Mouse (Mus musculus) kidney, postnatal 0 days (tissue): ENCODE measurements around the gene Mfsd11. TPM values are rescaled to one million over a fixed set of nuclear protein-coding genes. Genes with fewer than 3 reads are reported as not detected.

Experiments
- ATAC-seq: fragments of 200-750 bp; cut with Nextera tagmentation; replicated peaks from 2 replicates; pipeline ENCODE4 v1.8.0; 2017; ENCODE audit warnings: low read depth, moderate number of reproducible peaks, moderate TSS enrichment, moderate library complexity; ENCODE audit not compliant: low FRiP score
- DNase-seq: peaks from one replicate; pipeline ENCODE4 v3.0.0-alpha.2; 2016; ENCODE audit warnings: low spot score
- H3K27ac ChIP-seq: fragments of 300-500 bp; sonication (generic); 2 replicates; pipeline ENCODE4 v1.5.1; 2014; ENCODE audit warnings: mild to moderate bottlenecking
- H3K27me3 ChIP-seq: fragments of 300-500 bp; sonication (generic); 2 replicates; pipeline ENCODE4 v1.6.1; 2014; ENCODE audit warnings: low read length, mixed read lengths; ENCODE audit not compliant: insufficient read depth
- H3K36me3 ChIP-seq: fragments of 300-500 bp; sonication (generic); 2 replicates; pipeline ENCODE4 v1.6.1; 2014; ENCODE audit warnings: low read length, mixed read lengths; ENCODE audit not compliant: insufficient read depth
- H3K4me1 ChIP-seq: fragments of 300-500 bp; sonication (generic); replicated peaks from 2 replicates; pipeline ENCODE4 v1.6.1; 2014; ENCODE audit warnings: antibody characterized with exemption, low read length, mixed read lengths; ENCODE audit not compliant: insufficient read depth
- H3K4me2 ChIP-seq: fragments of 300-500 bp; sonication (generic); 2 replicates; pipeline ENCODE4 v1.6.1; 2014; ENCODE audit warnings: mild to moderate bottlenecking, low read length, moderate library complexity, mixed read lengths
- H3K4me3 ChIP-seq: fragments of 300-500 bp; sonication (generic); replicated peaks from 2 replicates; pipeline ENCODE4 v1.5.1; 2014; ENCODE audit warnings: low read depth, low read length
- H3K9ac ChIP-seq: fragments of 300-500 bp; sonication (generic); 2 replicates; pipeline ENCODE4 v1.6.1; 2014; ENCODE audit warnings: low read depth, low read length
- H3K9me3 ChIP-seq: fragments of 300-500 bp; sonication (generic); replicated peaks from 2 replicates; pipeline ENCODE4 v1.6.1; 2016; ENCODE audit warnings: low read length, inconsistent platforms, mixed read lengths
- CTCF ChIP-seq: IDR thresholded peaks from 2 replicates; pipeline ENCODE4 v1.5.1; 2016; ENCODE audit warnings: antibody characterized with exemption, low read depth, mild to moderate bottlenecking, moderate library complexity
- WGBS: fragments of 180-500 bp; shearing (Covaris S2); extraction: QIAGEN DNeasy Blood & Tissue Kit; methylation state at CpG from one replicate; pipeline ENCODE4 v1.1.7; 2014; 5-methylcytosine and 5-hydroxymethylcytosine counted together
- polyA plus RNA-seq: library from polyadenylated mRNA; unstranded; fragments of >200 nt; fragmentation: Nextera tagmentation; extraction: Ambion mirVana; gene quantifications from 2 replicates; pipeline ENCODE4 v1.2.1, GENCODE M21; 2015

The Mfsd11 gene
- polyA plus RNA-seq, 1 experiment from 2014 or later = 48.4 TPM

DNA sequence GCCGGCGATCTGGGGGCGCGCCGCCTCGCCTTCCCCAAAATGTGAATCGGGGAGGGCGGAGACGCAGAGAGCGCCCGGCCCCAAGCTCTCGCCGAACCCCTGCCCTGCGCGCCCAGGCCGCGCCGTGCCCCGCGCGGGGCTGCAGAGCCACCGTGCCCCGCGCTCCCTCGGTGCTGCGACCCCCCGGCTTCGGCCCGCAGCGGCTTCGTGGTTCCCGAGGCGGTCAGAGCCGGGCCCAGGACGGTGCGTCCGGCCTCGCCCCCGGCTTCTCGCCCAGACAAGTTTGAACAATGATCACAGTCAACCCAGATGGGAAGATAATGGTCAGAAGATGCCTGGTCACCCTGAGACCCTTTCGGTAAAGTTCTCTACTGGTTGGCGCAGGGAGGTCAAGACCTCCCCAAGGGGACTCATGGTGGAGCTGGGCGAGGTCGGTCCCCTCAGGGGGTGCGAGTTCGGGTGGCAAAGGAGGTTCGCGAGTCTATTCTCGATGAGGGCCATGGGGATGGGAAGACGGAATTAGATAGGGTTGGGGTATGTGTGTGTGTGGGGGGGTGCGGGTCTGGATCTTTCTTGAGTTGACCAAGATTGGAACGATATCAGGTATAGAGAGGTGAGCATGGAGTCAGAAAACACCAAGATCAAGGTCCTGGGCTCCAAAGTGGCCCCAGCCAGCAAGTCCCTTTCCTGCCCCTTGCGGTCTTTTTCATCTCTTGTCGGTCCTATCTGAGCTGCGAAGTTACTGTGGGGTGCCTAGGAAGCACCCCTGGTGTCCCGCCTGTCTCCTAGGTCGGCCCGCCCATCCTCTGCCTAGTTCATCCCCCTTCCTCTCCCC is 67.2 kb downstream of the Mfsd11 start:
- Histone ChIP-seq H3K9ac (peak overlapping the region; percentile 35; the same call in 1 of the 2 replicates), H3K36me3 (no peaks in the 10 kb centered on the region), H3K4me1 (peaks cover 10% of the 10 kb centered on the region), H3K27me3 (peaks cover 53% of the 10 kb centered on the region), H3K4me3 (peak overlapping the region; percentile 50), H3K9me3 (no peaks in the 10 kb centered on the region), H3K4me2 (peak overlapping the region; percentile 91), H3K27ac (no peak overlapping the region)
- ATAC-seq (no peak), DNase-seq (no peak)
- 3% methylated on average over 51 of the region's 58 CpGs for WGBS
- no peak for TF ChIP-seq CTCF

DNA sequence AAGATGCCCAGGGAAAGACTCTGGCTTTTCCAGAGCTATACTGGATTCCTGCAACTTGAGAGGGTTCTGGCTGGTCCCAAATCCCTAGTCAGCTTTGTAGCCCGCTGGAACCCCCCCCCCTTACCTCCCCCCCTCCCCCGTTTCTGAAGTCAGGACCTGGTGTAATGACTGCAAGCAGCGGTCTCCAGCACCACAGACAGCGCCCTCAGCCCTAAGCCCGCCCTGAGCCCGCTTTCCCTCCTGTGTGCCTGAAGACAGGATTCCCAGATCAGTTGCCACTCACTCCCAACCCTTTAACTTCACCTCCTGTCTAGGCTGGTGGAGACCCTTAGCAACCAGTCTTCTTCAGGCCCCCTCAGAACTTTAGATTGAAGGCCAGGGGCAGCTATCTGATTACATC is 68.5 kb downstream of the Mfsd11 start:
- Histone ChIP-seq H3K36me3 (no peaks in the 10 kb centered on the region), H3K4me2 (no peak overlapping the region), H3K27me3 (peaks cover 51% of the 10 kb centered on the region), H3K9me3 (no peaks in the 10 kb centered on the region), H3K4me1 (peaks cover 10% of the 10 kb centered on the region), H3K9ac (no peak overlapping the region), H3K27ac (no peak overlapping the region), H3K4me3 (no peak overlapping the region)
- peak; percentile 71 for DNase-seq
- ATAC-seq = no peak
- no peak for TF ChIP-seq CTCF
- WGBS = 1% methylated on average over 6 of the region's 6 CpGs

DNA sequence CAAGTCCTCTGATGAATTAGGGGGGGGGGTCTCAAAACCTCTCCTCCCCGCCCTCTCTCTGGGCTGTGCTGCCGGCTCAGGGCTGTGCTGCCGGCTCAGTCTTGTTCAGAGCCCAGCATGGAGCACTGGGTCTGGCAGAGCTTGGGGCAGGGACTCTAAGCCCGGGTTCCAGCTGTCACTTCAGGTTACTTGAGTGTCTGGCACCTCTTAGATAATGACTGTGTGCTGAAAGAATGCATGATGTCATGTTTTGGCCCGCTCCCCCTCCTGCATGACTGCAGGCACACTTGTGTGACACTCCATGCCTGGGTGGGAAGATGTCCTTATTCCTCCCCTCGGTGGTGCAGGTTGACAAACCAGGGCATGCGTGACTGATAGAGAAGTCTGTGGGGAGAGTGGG is 69.8 kb downstream of the Mfsd11 start:
- Histone ChIP-seq H3K4me3 (no peak overlapping the region), H3K27ac (no peak overlapping the region), H3K36me3 (no peaks in the 10 kb centered on the region), H3K9ac (no peak overlapping the region), H3K27me3 (peaks cover 42% of the 10 kb centered on the region), H3K9me3 (no peaks in the 10 kb centered on the region), H3K4me1 (peaks cover 10% of the 10 kb centered on the region), H3K4me2 (no peak overlapping the region)
- TF ChIP-seq CTCF = no peak
- ATAC-seq (no peak), DNase-seq (no peak)
- WGBS = 56% methylated on average over 7 of the region's 7 CpGs

Other genes starting within 250 kb of the Mfsd11 start
- gene Rhbdf2, start 225.4 kb upstream of the Mfsd11 start, polyA plus RNA-seq = 8.8 and 9.0 TPM in 2 replicates
- gene Prcd, start 198.9 kb upstream of the Mfsd11 start, polyA plus RNA-seq = 1.3 and 1.4 TPM in 2 replicates
- gene Cygb, start 198.1 kb upstream of the Mfsd11 start, polyA plus RNA-seq = 35.2 and 37.5 TPM in 2 replicates
- not detected in 2 replicates for gene St6galnac1, start 76.9 kb upstream of the Mfsd11 start, polyA plus RNA-seq
- 17.6 and 18.3 TPM in 2 replicates for gene Mxra7, start 24.4 kb upstream of the Mfsd11 start, polyA plus RNA-seq
- gene Mettl23, start 9.2 kb upstream of the Mfsd11 start, polyA plus RNA-seq = 60.2 and 71.5 TPM in 2 replicates
- gene Jmjd6, start 9.0 kb upstream of the Mfsd11 start, polyA plus RNA-seq = 52.8 and 54.1 TPM in 2 replicates
- gene Srsf2, start 654 bp downstream of the Mfsd11 start, polyA plus RNA-seq = 664 and 665 TPM in 2 replicates
- 0.24 TPM in 1 of 2 replicates, not detected in the other for gene Mgat5b, start 66.4 kb downstream of the Mfsd11 start, polyA plus RNA-seq